Mouse (Mus musculus) spleen, adult 2 months (tissue): ENCODE results near the gene Gtpbp4.

Experiments used
- CTCF ChIP-seq: fragments of 200-500 bp; IDR thresholded peaks from 2 replicates; pipeline ENCODE4 v1.5.1; 2011; ENCODE audit warnings: mild to moderate bottlenecking, inconsistent platforms; ENCODE audit not compliant: insufficient read depth, insufficient read length, insufficient replicate concordance; ENCODE audit errors: extremely low read depth
- POLR2A ChIP-seq: fragments of 200-500 bp; IDR thresholded peaks from 2 replicates; pipeline ENCODE4 v1.6.1; 2011; ENCODE audit warnings: low read depth, low read length, inconsistent platforms

- TF ChIP-seq CTCF (no peak), POLR2A (no peak)
These were observed 22.9 kb downstream of the Gtpbp4 start for GRCm38 (mm10) chr13:8972972-8973371.
